Mouse (Mus musculus) heart, embryonic 14.5 days (tissue): ENCODE results near the gene Rab42. TPM values are rescaled to one million over a fixed set of nuclear protein-coding genes. Genes with fewer than 3 reads are reported as not detected.

Source experiments
- ATAC-seq: fragments of 200-750 bp; cut with Nextera tagmentation; 2 replicates; pipeline ENCODE4 v1.8.0; 2017; ENCODE audit warnings: low read depth, moderate TSS enrichment; ENCODE audit not compliant: insufficient number of reproducible peaks, insufficient read depth, low FRiP score
- H3K27ac ChIP-seq, 2 experiments: fragments of 200-500 bp in 1 of 2; fragments of 300-500 bp in 1 of 2; sonication (generic) in 1 of 2; replicated peaks in 1 of 2; 2 replicates each; pipeline ENCODE4 v1.5.1; 2012 to 2014; ENCODE audit warnings: low read depth in 2 of 2, low read length in 2 of 2, control low read depth in 1 of 2, mild to moderate bottlenecking in 1 of 2, mixed read lengths in 1 of 2; ENCODE audit not compliant: control insufficient read depth in 1 of 2, insufficient read depth in 1 of 2
- H3K27me3 ChIP-seq: fragments of 300-500 bp; sonication (generic); 2 replicates; pipeline ENCODE4 v1.6.1; 2014; ENCODE audit warnings: mild to moderate bottlenecking, low read length, control low read depth; ENCODE audit not compliant: control insufficient read depth, insufficient read depth
- H3K36me3 ChIP-seq: fragments of 300-500 bp; sonication (generic); 2 replicates; pipeline ENCODE4 v1.6.1; 2014; ENCODE audit warnings: mild to moderate bottlenecking, control low read depth, low read length, mixed read lengths; ENCODE audit not compliant: control insufficient read depth, insufficient read depth
- H3K4me1 ChIP-seq, 2 experiments: fragments of 200-500 bp in 1 of 2; fragments of 300-500 bp in 1 of 2; sonication (generic) in 1 of 2; 2 replicates each; pipeline ENCODE4 v1.6.1; 2012 to 2014; ENCODE audit warnings: low read length in 2 of 2, control low read depth in 1 of 2, mixed read lengths in 1 of 2; ENCODE audit not compliant: control insufficient read depth in 2 of 2, insufficient read depth in 2 of 2
- H3K4me2 ChIP-seq: fragments of 300-500 bp; sonication (generic); 2 replicates; pipeline ENCODE4 v1.6.1; 2014; ENCODE audit warnings: mild to moderate bottlenecking, low read length
- H3K4me3 ChIP-seq, 2 experiments: fragments of 200-500 bp in 1 of 2; fragments of 300-500 bp in 1 of 2; sonication (generic) in 1 of 2; 2 replicates each; pipeline ENCODE4 v1.5.1; 2012 to 2014; ENCODE audit warnings: low read length in 2 of 2, mild to moderate bottlenecking in 2 of 2, control low read depth in 1 of 2, low read depth in 1 of 2, moderate library complexity in 1 of 2; ENCODE audit not compliant: control insufficient read depth in 1 of 2, insufficient read depth in 1 of 2
- H3K9ac ChIP-seq: fragments of 300-500 bp; sonication (generic); 2 replicates; pipeline ENCODE4 v1.6.1; 2014; ENCODE audit warnings: mild to moderate bottlenecking, low read length
- H3K9me3 ChIP-seq: fragments of 300-500 bp; sonication (generic); 2 replicates; pipeline ENCODE4 v1.6.1; 2016; ENCODE audit warnings: low read length, control low read depth; ENCODE audit not compliant: control insufficient read depth
- WGBS: fragments of 180-500 bp; shearing (Covaris S2); extraction: QIAGEN DNeasy Blood & Tissue Kit; methylation state at CpG from one replicate; pipeline ENCODE4 v1.1.7; 2014; 5-methylcytosine and 5-hydroxymethylcytosine counted together
- polyA plus RNA-seq: library from polyadenylated mRNA; unstranded; fragments of >200 nt; fragmentation: Nextera tagmentation; extraction: Ambion mirVana; gene quantifications from 2 replicates; pipeline ENCODE4 v1.2.1, GENCODE M21; 2014

Rab42 gene
- polyA plus RNA-seq, 1 experiment from 2014 or later = 1.2 TPM

GRCm38 (mm10) chr4:132268871-132269739 is 34.1 kb downstream of the Rab42 start:
- Histone ChIP-seq H3K4me2 (peak overlapping the region; percentile 69), H3K27me3 (no peaks in the 10 kb centered on the region), H3K36me3 (no peaks in the 10 kb centered on the region), H3K4me1 (peaks cover 2 to 9% of the 10 kb centered on the region in 2 experiments; a peak in 2 of 4 replicates), H3K27ac (peak overlapping the region; percentile 92 to 97; a peak in 3 of 4 replicates), H3K9ac (no peak overlapping the region), H3K4me3 (no peak overlapping the region), H3K9me3 (no peaks in the 10 kb centered on the region)
- WGBS = 15% methylated on average over 6 of the region's 6 CpGs
- no peak for ATAC-seq

- H3K9ac ChIP-seq = no peak overlapping the region
- H3K9me3 ChIP-seq = no peaks in the 10 kb centered on the region
- 63% methylated on average over 3 of the region's 3 CpGs for WGBS
- no peak overlapping the region for H3K27ac ChIP-seq
- no peak overlapping the region for H3K4me3 ChIP-seq
- peaks cover 0 to 3% of the 10 kb centered on the region in 2 experiments; a peak in 2 of 4 replicates for H3K4me1 ChIP-seq
- H3K27me3 ChIP-seq = no peaks in the 10 kb centered on the region
- ATAC-seq = no peak
- H3K4me2 ChIP-seq = no peak overlapping the region
- no peaks in the 10 kb centered on the region for H3K36me3 ChIP-seq
These were observed 36.3 kb downstream of the Rab42 start for GRCm38 (mm10) chr4:132266835-132267349.

GRCm38 (mm10) chr4:132263313-132263712 is 39.9 kb downstream of the Rab42 start:
- ATAC-seq = no peak
- no peak overlapping the region for H3K4me2 ChIP-seq
- H3K36me3 ChIP-seq = no peaks in the 10 kb centered on the region
- no peak overlapping the region for H3K9ac ChIP-seq
- no peak overlapping the region for H3K27ac ChIP-seq
- H3K9me3 ChIP-seq = no peaks in the 10 kb centered on the region
- H3K27me3 ChIP-seq = no peaks in the 10 kb centered on the region
- 93% methylated on average over 7 of the region's 7 CpGs for WGBS
- H3K4me1 ChIP-seq = peaks cover 0 to 18% of the 10 kb centered on the region in 2 experiments; a peak in 2 of 4 replicates
- H3K4me3 ChIP-seq = no peak overlapping the region

- Histone ChIP-seq H3K4me1 (peaks cover 0 to 20% of the 10 kb centered on the region in 2 experiments; a peak in 2 of 4 replicates), H3K4me2 (peak overlapping the region; percentile 72; the same call in 1 of the 2 replicates), H3K9me3 (no peaks in the 10 kb centered on the region), H3K9ac (no peak overlapping the region), H3K27me3 (no peaks in the 10 kb centered on the region), H3K27ac (no peak overlapping the region), H3K36me3 (no peaks in the 10 kb centered on the region), H3K4me3 (no peak overlapping the region)
- ATAC-seq = no peak
- 67% methylated on average over 5 of the region's 5 CpGs for WGBS
These were observed 40.9 kb downstream of the Rab42 start for GRCm38 (mm10) chr4:132262358-132262616.

- peaks cover 0 to 20% of the 10 kb centered on the region in 2 experiments; a peak in 2 of 4 replicates for H3K4me1 ChIP-seq
- H3K4me3 ChIP-seq = peak within 1 kb of the TSS; percentile 84 to 88
- no peaks in the 10 kb centered on the region for H3K9me3 ChIP-seq
- 12% methylated on average over 46 of the region's 49 CpGs for WGBS
- H3K36me3 ChIP-seq = no peaks in the 10 kb centered on the region
- H3K9ac ChIP-seq = peak within 1 kb of the TSS; percentile 97
- no peaks in the 10 kb centered on the region for H3K27me3 ChIP-seq
- H3K4me2 ChIP-seq = peak within 1 kb of the TSS; percentile 96
- peak; percentile 83 for ATAC-seq
- H3K27ac ChIP-seq = peak within 1 kb of the TSS; percentile 95 to 98
These were observed 41.4 kb downstream of the Rab42 start, which contains the start of gene Gmeb1 for GRCm38 (mm10) chr4:132261514-132262357. Gene Gmeb1, minus strand, starts transcription at chr4:132261602.

- peak overlapping the region; percentile 96 for H3K4me2 ChIP-seq
- no peaks in the 10 kb centered on the region for H3K9me3 ChIP-seq
- H3K4me3 ChIP-seq = peak overlapping the region; percentile 84 to 88
- peak; percentile 77 for ATAC-seq
- peak overlapping the region; percentile 97 for H3K9ac ChIP-seq
- H3K4me1 ChIP-seq = peaks cover 2 to 20% of the 10 kb centered on the region in 2 experiments; a peak in 2 of 4 replicates
- H3K27ac ChIP-seq = peak overlapping the region; percentile 95 to 98
- H3K27me3 ChIP-seq = no peaks in the 10 kb centered on the region
- WGBS = 1% methylated on average over 61 of the region's 64 CpGs
- no peaks in the 10 kb centered on the region for H3K36me3 ChIP-seq
These were observed 42.5 kb downstream of the Rab42 start for GRCm38 (mm10) chr4:132260404-132261379.
